Mouse (Mus musculus): ENCODE measurements around the gene Usp18. TPM values are rescaled to one million over a fixed set of nuclear protein-coding genes. Genes with fewer than 3 reads are reported as not detected.

Gene Usp18
- 0.38 and 0.94 TPM in 2 replicates for polyA plus RNA-seq (2016; fragmentation: Nextera tagmentation; extraction: Ambion mirVana)

GRCm38 (mm10) chr6:121245127-121246036 is at the start of gene Usp18:
Usp18 (plus strand) TSS chr6:121245906.
- 13% methylated on average over 35 of the region's 35 CpGs for WGBS
- Histone ChIP-seq H3K4me1 (peaks cover 3% of the 10 kb centered on the region), H3K27me3 (ENCODE audit: low read depth, poor library complexity, severe bottlenecking) (peaks cover 47% of the 10 kb centered on the region), H3K4me3 (peak within 1 kb of the TSS; percentile 61), H3K36me3 (no peaks in the 10 kb centered on the region), H3K9me3 (replicated peaks) (no peaks in the 10 kb centered on the region), H3K27ac (replicated peaks) (peak within 1 kb of the TSS; percentile 61; the same call in 1 of the 2 replicates)
- peak; percentile 79 for DNase-seq (ENCODE audit: low spot score)

- no peaks in the 10 kb centered on the region for H3K9me3 ChIP-seq (replicated peaks)
- 72% methylated on average over 9 of the region's 9 CpGs for WGBS
- H3K36me3 ChIP-seq = peaks cover 19% of the 10 kb centered on the region
- H3K4me1 ChIP-seq = peaks cover 9% of the 10 kb centered on the region
- DNase-seq (ENCODE audit: low spot score) = no peak
- H3K27ac ChIP-seq (replicated peaks) = no peak overlapping the region
- H3K4me3 ChIP-seq = no peak overlapping the region
- H3K27me3 ChIP-seq (ENCODE audit: low read depth, poor library complexity, severe bottlenecking) = no peaks in the 10 kb centered on the region
These were observed 47.8 kb upstream of the Usp18 start for GRCm38 (mm10) chr6:121197807-121198365.

GRCm38 (mm10) chr6:121200458-121200857 is 45.2 kb upstream of the Usp18 start:
- DNase-seq (ENCODE audit: low spot score) = no peak
- whole genome bisulfite sequencing = 92% methylated on average over 4 of the region's 4 CpGs
- Histone ChIP-seq H3K27ac (replicated peaks) (no peak overlapping the region), H3K36me3 (peaks cover 4% of the 10 kb centered on the region; the same call in 1 of the 2 replicates), H3K4me3 (no peak overlapping the region), H3K27me3 (ENCODE audit: low read depth, poor library complexity, severe bottlenecking) (no peaks in the 10 kb centered on the region), H3K4me1 (no peaks in the 10 kb centered on the region), H3K9me3 (replicated peaks) (no peaks in the 10 kb centered on the region)

GRCm38 (mm10) chr6:121202026-121202425 is 43.7 kb upstream of the Usp18 start:
- no peaks in the 10 kb centered on the region for H3K4me1 ChIP-seq
- H3K27ac ChIP-seq (replicated peaks) = no peak overlapping the region
- H3K27me3 ChIP-seq (ENCODE audit: low read depth, poor library complexity, severe bottlenecking) = no peaks in the 10 kb centered on the region
- H3K9me3 ChIP-seq (replicated peaks) = no peaks in the 10 kb centered on the region
- 77% methylated on average over 5 of the region's 5 CpGs for WGBS
- DNase-seq (ENCODE audit: low spot score) = no peak
- H3K36me3 ChIP-seq = 0 out of 2 replicates have a peak, but pooled peaks cover under 1% of the 10 kb centered on the region
- no peak overlapping the region for H3K4me3 ChIP-seq

- WGBS = 84% methylated on average over 5 of the region's 5 CpGs
- Histone ChIP-seq H3K27ac (replicated peaks) (no peak overlapping the region), H3K4me1 (peaks cover 15% of the 10 kb centered on the region), H3K27me3 (ENCODE audit: low read depth, poor library complexity, severe bottlenecking) (peaks cover 26% of the 10 kb centered on the region), H3K36me3 (no peaks in the 10 kb centered on the region), H3K9me3 (replicated peaks) (no peaks in the 10 kb centered on the region), H3K4me3 (no peak overlapping the region)
- no peak for DNase-seq (ENCODE audit: low spot score)
These were observed 39.2 kb upstream of the Usp18 start for GRCm38 (mm10) chr6:121206481-121206880.

- Histone ChIP-seq H3K9me3 (replicated peaks) (no peaks in the 10 kb centered on the region), H3K27me3 (ENCODE audit: low read depth, poor library complexity, severe bottlenecking) (peaks cover 52% of the 10 kb centered on the region), H3K4me3 (no peak overlapping the region), H3K36me3 (no peaks in the 10 kb centered on the region), H3K27ac (replicated peaks) (no peak overlapping the region), H3K4me1 (peaks cover 19% of the 10 kb centered on the region)
- no peak for DNase-seq (ENCODE audit: low spot score)
- 84% methylated on average over 2 of the region's 2 CpGs for WGBS
These were observed 36.1 kb upstream of the Usp18 start for GRCm38 (mm10) chr6:121209584-121209983.

GRCm38 (mm10) chr6:121210149-121210925 is 35.4 kb upstream of the Usp18 start, which contains the start of gene Tuba8:
Tuba8 (plus strand) TSS chr6:121210696.
- H3K27ac ChIP-seq (replicated peaks) = no peak within 1 kb of the TSS
- 6% methylated on average over 30 of the region's 30 CpGs for whole genome bisulfite sequencing

GRCm38 (mm10) chr6:121210926-121211289 is 34.8 kb upstream of the Usp18 start:
- H3K4me1 ChIP-seq = peaks cover 19% of the 10 kb centered on the region
- H3K27me3 ChIP-seq (ENCODE audit: low read depth, poor library complexity, severe bottlenecking) = peaks cover 52% of the 10 kb centered on the region
- no peak overlapping the region for H3K27ac ChIP-seq (replicated peaks)
- WGBS = 2% methylated on average over 12 of the region's 12 CpGs
- no peak for DNase-seq (ENCODE audit: low spot score)
- H3K4me3 ChIP-seq = peak overlapping the region; percentile 64
- H3K9me3 ChIP-seq (replicated peaks) = no peaks in the 10 kb centered on the region
- no peaks in the 10 kb centered on the region for H3K36me3 ChIP-seq

More at GRCm38 (mm10) chr6:121210149-121210925, 35.4 kb upstream of the Usp18 start, which contains the start of gene Tuba8:
- no peaks in the 10 kb centered on the region for H3K36me3 ChIP-seq
- no peaks in the 10 kb centered on the region for H3K9me3 ChIP-seq (replicated peaks)
- peaks cover 52% of the 10 kb centered on the region for H3K27me3 ChIP-seq (ENCODE audit: low read depth, poor library complexity, severe bottlenecking)
- DNase-seq (ENCODE audit: low spot score) = peak; percentile 55
- peak within 1 kb of the TSS; percentile 64 for H3K4me3 ChIP-seq
- H3K4me1 ChIP-seq = peaks cover 19% of the 10 kb centered on the region

GRCm38 (mm10) chr6:121211743-121212142 is 34.0 kb upstream of the Usp18 start:
- DNase-seq (ENCODE audit: low spot score) = no peak
- H3K9me3 ChIP-seq (replicated peaks) = no peaks in the 10 kb centered on the region
- peaks cover 52% of the 10 kb centered on the region for H3K27me3 ChIP-seq (ENCODE audit: low read depth, poor library complexity, severe bottlenecking)
- peaks cover 19% of the 10 kb centered on the region for H3K4me1 ChIP-seq
- H3K36me3 ChIP-seq = no peaks in the 10 kb centered on the region
- no peak overlapping the region for H3K27ac ChIP-seq (replicated peaks)
- peak overlapping the region; percentile 64 for H3K4me3 ChIP-seq
- 9% methylated on average over 5 of the region's 5 CpGs for WGBS

- DNase-seq (ENCODE audit: low spot score) = no peak
- Histone ChIP-seq H3K27me3 (ENCODE audit: low read depth, poor library complexity, severe bottlenecking) (peaks cover 52% of the 10 kb centered on the region), H3K4me3 (no peak overlapping the region), H3K9me3 (replicated peaks) (no peaks in the 10 kb centered on the region), H3K4me1 (peaks cover 19% of the 10 kb centered on the region), H3K27ac (replicated peaks) (no peak overlapping the region), H3K36me3 (no peaks in the 10 kb centered on the region)
- WGBS = 78% methylated on average over 4 of the region's 4 CpGs
These were observed 32.7 kb upstream of the Usp18 start for GRCm38 (mm10) chr6:121212988-121213387.

GRCm38 (mm10) chr6:121214221-121214620 is 31.5 kb upstream of the Usp18 start:
- peaks cover 19% of the 10 kb centered on the region for H3K4me1 ChIP-seq
- DNase-seq (ENCODE audit: low spot score) = no peak
- H3K9me3 ChIP-seq (replicated peaks) = no peaks in the 10 kb centered on the region
- no peaks in the 10 kb centered on the region for H3K36me3 ChIP-seq
- H3K27ac ChIP-seq (replicated peaks) = no peak overlapping the region
- H3K4me3 ChIP-seq = no peak overlapping the region
- peaks cover 49% of the 10 kb centered on the region for H3K27me3 ChIP-seq (ENCODE audit: low read depth, poor library complexity, severe bottlenecking)
- WGBS = 93% methylated on average over 5 of the region's 5 CpGs

- H3K4me3 ChIP-seq = no peak overlapping the region
- no peak overlapping the region for H3K27ac ChIP-seq (replicated peaks)
- H3K27me3 ChIP-seq (ENCODE audit: low read depth, poor library complexity, severe bottlenecking) = peaks cover 43% of the 10 kb centered on the region
- no peak for DNase-seq (ENCODE audit: low spot score)
- peaks cover 19% of the 10 kb centered on the region for H3K4me1 ChIP-seq
- no peaks in the 10 kb centered on the region for H3K36me3 ChIP-seq
- 87% methylated on average over 8 of the region's 8 CpGs for WGBS
- H3K9me3 ChIP-seq (replicated peaks) = no peaks in the 10 kb centered on the region
These were observed 30.9 kb upstream of the Usp18 start for GRCm38 (mm10) chr6:121214667-121215330.
